Mouse (Mus musculus): ENCODE measurements around the gene Limk2.

The Limk2 gene

DNA sequence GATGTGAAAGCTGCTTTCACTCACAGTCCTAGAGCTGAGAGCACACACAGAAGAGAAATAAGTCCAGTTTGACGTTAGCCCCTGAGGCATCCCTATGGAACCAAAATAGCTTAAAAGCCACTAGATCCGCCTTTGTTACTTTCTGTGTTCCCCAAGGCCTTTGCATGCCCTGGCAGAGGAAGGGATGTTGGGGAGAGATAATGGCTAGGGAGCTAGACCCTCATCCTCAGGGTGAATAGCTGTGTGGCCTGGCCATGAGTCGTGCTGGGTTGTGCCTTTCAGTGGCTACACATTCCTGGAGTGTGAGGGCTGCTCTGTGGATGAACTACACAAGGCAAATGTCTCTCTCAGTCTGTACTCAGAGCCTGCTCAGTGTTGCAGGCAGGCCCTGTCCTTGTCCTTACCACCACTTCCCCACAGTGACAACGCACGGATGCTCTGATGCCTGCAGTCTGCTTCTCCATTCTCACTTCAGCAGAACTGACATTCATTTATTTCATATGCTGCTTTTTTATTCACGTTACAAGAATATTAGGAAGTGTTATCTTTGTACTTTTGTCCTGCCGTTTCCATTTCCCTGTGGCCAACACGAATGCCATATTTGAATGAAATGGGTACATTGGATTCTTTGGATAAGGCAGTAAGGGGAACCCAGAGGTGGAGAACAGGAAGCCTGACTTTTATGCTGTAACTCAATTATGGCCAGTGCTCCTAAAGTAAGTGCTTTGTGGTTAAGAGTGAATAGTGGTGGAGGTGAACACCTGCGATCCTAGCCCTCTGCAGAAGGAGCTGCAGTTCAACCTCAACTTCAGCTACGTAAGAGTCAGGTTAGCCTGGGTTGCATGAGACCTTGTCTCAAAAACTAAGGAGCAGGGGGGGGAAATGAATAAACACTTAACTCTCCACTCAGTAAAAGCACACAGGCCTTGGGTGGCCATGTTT is 110.8 kb downstream of the Limk2 start:
- peak; percentile 34 for DNase-seq (ENCODE audit: low read depth)

DNA sequence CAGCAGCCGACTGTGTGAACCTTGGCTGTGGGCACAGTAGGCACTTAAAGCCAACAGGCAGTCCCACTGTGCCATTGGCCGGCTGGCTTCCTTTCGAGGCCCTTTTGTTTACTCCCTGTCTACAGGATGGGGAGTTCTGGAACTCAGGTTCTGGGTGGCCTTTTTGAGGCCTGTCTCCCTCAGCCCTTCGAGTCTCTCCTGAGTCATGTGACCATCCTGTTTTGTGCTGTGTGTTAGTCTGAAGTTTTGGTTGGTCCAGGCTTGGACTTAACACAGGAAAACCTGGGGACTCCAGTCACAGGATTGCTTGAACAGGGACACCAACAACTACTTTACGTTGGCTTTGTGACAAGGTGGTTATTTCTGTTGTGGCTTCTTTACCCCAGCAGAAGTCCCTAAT is 112.9 kb downstream of the Limk2 start:
- no peak for DNase-seq (ENCODE audit: low read depth)

DNA sequence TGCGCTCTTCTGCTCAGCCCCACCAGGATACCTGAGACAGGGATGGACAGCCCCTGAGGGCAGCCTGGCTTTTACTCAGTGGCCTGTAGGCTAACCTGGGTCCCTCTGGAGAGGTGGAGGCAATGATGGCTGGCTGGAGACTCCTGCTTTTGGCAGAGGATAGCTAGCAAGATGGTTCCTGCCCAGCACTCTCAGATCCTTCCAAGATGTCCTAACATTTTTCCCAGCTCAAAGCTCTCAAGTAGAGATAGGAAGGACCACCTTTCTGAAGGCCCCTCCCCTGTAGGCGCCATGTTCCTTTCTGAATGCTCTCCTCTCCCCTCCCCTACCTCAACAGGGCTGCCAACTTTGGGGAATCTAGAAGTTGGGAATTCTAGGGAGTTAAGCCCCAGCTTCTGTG is 114.3 kb downstream of the Limk2 start:
- DNase-seq (ENCODE audit: low read depth) = no peak
